Mouse (Mus musculus) MEL (cell line): ENCODE measurements around the gene Nrxn3. TPM values are rescaled to one million over a fixed set of nuclear protein-coding genes. Genes with fewer than 3 reads are reported as not detected.

Experiments used
- DNase-seq: peaks from one replicate; pipeline ENCODE4 v3.0.0; 2011; ENCODE audit warnings: low read depth, low spot score
- H3K27ac ChIP-seq: 2 replicates; pipeline ENCODE4 v1.5.1; 2012; ENCODE audit warnings: low read depth, mild to moderate bottlenecking, control low read depth, low read length, moderate library complexity; ENCODE audit not compliant: control insufficient read depth
- H3K27me3 ChIP-seq, 2 experiments: fragments of 150-350 bp in 1 of 2; sonication (generic) in 1 of 2; 2 replicates each; pipeline ENCODE4 v1.6.1; 2012; ENCODE audit warnings: low read length in 2 of 2, mild to moderate bottlenecking in 2 of 2, improper control_type of control experiment in 1 of 2, moderate library complexity in 1 of 2; ENCODE audit not compliant: insufficient read depth in 2 of 2, control insufficient read depth in 1 of 2
- H3K36me3 ChIP-seq, 2 experiments: 2 replicates each; pipeline ENCODE4 v1.6.1; 2012 to 2014; ENCODE audit warnings: low read length in 2 of 2, improper control_type of control experiment in 1 of 2, inconsistent platforms in 1 of 2, mild to moderate bottlenecking in 1 of 2; ENCODE audit not compliant: insufficient read depth in 2 of 2, control insufficient read depth in 1 of 2
- H3K4me1 ChIP-seq, 2 experiments: fragments of 150-350 bp in 1 of 2; sonication (generic) in 1 of 2; 2 replicates each; pipeline ENCODE4 v1.6.1; 2012; ENCODE audit warnings: low read length in 2 of 2, improper control_type of control experiment in 1 of 2, mild to moderate bottlenecking in 1 of 2; ENCODE audit not compliant: insufficient read depth in 2 of 2, control insufficient read depth in 1 of 2
- H3K4me3 ChIP-seq, 2 experiments: fragments of 150-350 bp in 1 of 2; sonication (generic) in 1 of 2; 2 replicates each; pipeline ENCODE4 v1.5.1; 2012; ENCODE audit warnings: low read depth in 2 of 2, low read length in 2 of 2, mild to moderate bottlenecking in 2 of 2, moderate library complexity in 2 of 2, control low read depth in 1 of 2, improper control_type of control experiment in 1 of 2; ENCODE audit not compliant: control insufficient read depth in 1 of 2, insufficient read depth in 1 of 2
- H3K79me2 ChIP-seq: 2 replicates; pipeline ENCODE4 v1.6.1; 2012; ENCODE audit warnings: mild to moderate bottlenecking, low read length, moderate library complexity; ENCODE audit not compliant: control insufficient read depth, poor library complexity, insufficient read depth
- H3K9ac ChIP-seq: 2 replicates; pipeline ENCODE4 v1.6.1; 2012; ENCODE audit warnings: low read depth, mild to moderate bottlenecking, control low read depth, low read length, moderate library complexity; ENCODE audit not compliant: control insufficient read depth, poor library complexity, severe bottlenecking
- H3K9me3 ChIP-seq: fragments of 150-350 bp; sonication (generic); replicated peaks from 2 replicates; pipeline ENCODE4 v1.6.1; 2012; ENCODE audit warnings: mild to moderate bottlenecking, low read length, improper control_type of control experiment, moderate library complexity; ENCODE audit not compliant: insufficient read depth
- CHD1 ChIP-seq: IDR thresholded peaks from 2 replicates; pipeline ENCODE4 v1.6.1; 2012; ENCODE audit warnings: low read depth, mild to moderate bottlenecking, inconsistent platforms, low read length, improper control_type of control experiment
- CHD2 ChIP-seq: IDR thresholded peaks from 2 replicates; pipeline ENCODE4 v1.6.1; 2011; ENCODE audit warnings: low read length, improper control_type of control experiment
- CTCF ChIP-seq, 3 experiments: IDR thresholded peaks in 2 of 3; conservative IDR thresholded peaks in 1 of 3; 2 replicates each; pipeline ENCODE4 v1.5.1; 2011 to 2012; ENCODE audit warnings: low read length in 3 of 3, low read depth in 2 of 3, mild to moderate bottlenecking in 2 of 3, improper control_type of control experiment in 1 of 3, inconsistent platforms in 1 of 3, mixed read lengths in 1 of 3, moderate library complexity in 1 of 3; ENCODE audit not compliant: control insufficient read depth in 1 of 3, insufficient read depth in 1 of 3, poor library complexity in 1 of 3, severe bottlenecking in 1 of 3
- E2F4 ChIP-seq: IDR thresholded peaks from 2 replicates; pipeline ENCODE4 v1.6.1; 2011; ENCODE audit warnings: low read depth, low read length, improper control_type of control experiment, borderline replicate concordance
- EP300 ChIP-seq, 2 experiments: IDR thresholded peaks; 2 replicates each; pipeline ENCODE4 v1.6.1; 2011; ENCODE audit warnings: improper control_type of control experiment in 2 of 2, low read length in 2 of 2, low read depth in 1 of 2, mild to moderate bottlenecking in 1 of 2
- MAFK ChIP-seq: IDR thresholded peaks from 2 replicates; pipeline ENCODE4 v1.6.1; 2011; ENCODE audit warnings: low read depth, mild to moderate bottlenecking, low read length, improper control_type of control experiment, borderline replicate concordance
- MAX ChIP-seq: IDR thresholded peaks from 2 replicates; pipeline ENCODE4 v1.6.1; 2011; ENCODE audit warnings: low read length, improper control_type of control experiment
- MEF2A ChIP-seq: IDR thresholded peaks from 2 replicates; pipeline ENCODE4 v1.6.1; 2014; ENCODE audit warnings: low read depth, mild to moderate bottlenecking, inconsistent platforms, low read length, improper control_type of control experiment; ENCODE audit not compliant: poor library complexity, insufficient replicate concordance, severe bottlenecking; ENCODE audit errors: extremely low read depth
- MYB ChIP-seq: IDR thresholded peaks from 2 replicates; pipeline ENCODE4 v1.6.1; 2011; ENCODE audit warnings: mild to moderate bottlenecking, low read depth, low read length, improper control_type of control experiment
- NELFE ChIP-seq: IDR thresholded peaks from 2 replicates; pipeline ENCODE4 v1.6.1; 2011; ENCODE audit warnings: low read depth, low read length, improper control_type of control experiment
- POLR2AphosphoS5 ChIP-seq: IDR thresholded peaks from 2 replicates; pipeline ENCODE4 v1.6.1; 2012; ENCODE audit warnings: low read depth, borderline replicate concordance, mild to moderate bottlenecking, inconsistent platforms, low read length, moderate library complexity, mixed read lengths
- RCOR1 ChIP-seq: IDR thresholded peaks from 2 replicates; pipeline ENCODE4 v1.6.1; 2012; ENCODE audit warnings: low read depth, mild to moderate bottlenecking, inconsistent platforms, low read length, improper control_type of control experiment
- SMC3 ChIP-seq: IDR thresholded peaks from 2 replicates; pipeline ENCODE4 v1.6.1; 2011; ENCODE audit warnings: low read depth, low read length, improper control_type of control experiment
- TBP ChIP-seq: IDR thresholded peaks from 2 replicates; pipeline ENCODE4 v1.8.0; 2011; ENCODE audit warnings: low read depth, low read length, improper control_type of control experiment
- UBTF ChIP-seq: IDR thresholded peaks from 2 replicates; pipeline ENCODE4 v1.6.1; 2012; ENCODE audit warnings: low read depth, mild to moderate bottlenecking, inconsistent platforms, low read length, improper control_type of control experiment, moderate library complexity, borderline replicate concordance; ENCODE audit not compliant: insufficient read depth
- USF1 ChIP-seq: IDR thresholded peaks from 2 replicates; pipeline ENCODE4 v1.6.1; 2014; ENCODE audit warnings: low read depth, mild to moderate bottlenecking, inconsistent platforms, low read length, improper control_type of control experiment, moderate library complexity
- ZC3H11A ChIP-seq: IDR thresholded peaks from 2 replicates; pipeline ENCODE4 v1.6.1; 2012; ENCODE audit warnings: low read depth, mild to moderate bottlenecking, inconsistent platforms, low read length, improper control_type of control experiment
- polyA plus RNA-seq, 2 experiments: library from polyadenylated mRNA; stranded (reverse) in 1 of 2; unstranded in 1 of 2; fragments of >175 nt in 1 of 2; fragments of >200 nt in 1 of 2; gene quantifications; 2 replicates each; pipeline versions ENCODE4 v1.2.1 to v1.2.4; 2012; ENCODE audit warnings: low replicate concordance in 2 of 2, low read depth in 1 of 2; ENCODE audit not compliant: insufficient read length in 2 of 2, insufficient read depth in 1 of 2, missing spikeins in 1 of 2
- total RNA-seq: library from RNA; depleted of rRNA; stranded (reverse); fragments of 300-350 nt; gene quantifications from 2 replicates; pipeline ENCODE4 v1.2.3, GENCODE M21; 2012

Gene Nrxn3
- total and polyA plus RNA-seq, 3 experiments = not detected

- no peak for DNase-seq
Measured at GRCm38 (mm10) chr12:89953237-89953636, 1230.6 kb downstream of the Nrxn3 start.

DNA sequence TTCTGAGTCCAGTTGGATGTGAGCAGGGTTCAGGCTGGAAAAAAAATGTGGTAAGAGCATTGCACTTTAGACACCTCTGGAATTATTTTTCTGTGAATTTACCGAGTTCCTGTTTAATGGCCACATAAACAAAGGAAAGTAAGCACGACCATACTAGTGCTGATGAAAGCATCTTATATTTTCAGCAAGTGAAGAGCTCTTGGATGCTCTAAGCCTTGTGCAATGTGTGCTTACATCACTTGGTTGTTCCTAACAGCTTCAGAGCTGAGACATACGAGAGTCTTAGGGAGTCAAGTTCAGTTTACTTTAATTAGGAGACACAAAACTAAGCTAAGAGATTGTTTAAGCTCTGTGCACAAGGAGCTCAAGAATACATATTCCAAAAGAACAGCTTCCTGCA lies 1231.0 kb downstream of the Nrxn3 start:
- Histone ChIP-seq H3K27ac (no peak overlapping the region), H3K9ac (no peak overlapping the region), H3K36me3 (no peaks in the 10 kb centered on the region), H3K79me2 (no peaks in the 10 kb centered on the region), H3K9me3 (no peaks in the 10 kb centered on the region), H3K27me3 (no peaks in the 10 kb centered on the region), H3K4me3 (no peak overlapping the region), H3K4me1 (no peaks in the 10 kb centered on the region)
- TF ChIP-seq CHD1 (no peak), TBP (no peak), UBTF (no peak)
- no peak for DNase-seq

More at GRCm38 (mm10) chr12:89953237-89953636, 1230.6 kb downstream of the Nrxn3 start:
- H3K36me3 ChIP-seq = no peaks in the 10 kb centered on the region
- no peak overlapping the region for H3K4me3 ChIP-seq
- H3K27ac ChIP-seq = no peak overlapping the region
- no peaks in the 10 kb centered on the region for H3K27me3 ChIP-seq
- H3K79me2 ChIP-seq = no peaks in the 10 kb centered on the region
- no peaks in the 10 kb centered on the region for H3K9me3 ChIP-seq
- TF ChIP-seq RCOR1 = no peak
- TF ChIP-seq MEF2A = no peak
- TF ChIP-seq E2F4 = no peak
- TF ChIP-seq EP300 (IDR thresholded peaks at IDR 0.05; ENCODE audit: low read depth in 1 of 2, low read length in 2 of 2) = no peak
- TF ChIP-seq NELFE = no peak
- TF ChIP-seq MAX = no peak
- TF ChIP-seq USF1 = no peak
- no peak for TF ChIP-seq SMC3
- no peak for TF ChIP-seq CHD2
- TF ChIP-seq MYB = no peak
- no peak for TF ChIP-seq CTCF (IDR thresholded peaks at IDR 0.05 in 2 of 3, conservative IDR thresholded peaks at IDR 0.05 in 1 of 3; ENCODE audit: control insufficient read depth in 1 of 3, insufficient read depth in 1 of 3, low read depth in 2 of 3, low read length in 3 of 3, poor library complexity in 1 of 3, severe bottlenecking in 1 of 3)
- no peak for TF ChIP-seq POLR2AphosphoS5
- TF ChIP-seq ZC3H11A = no peak
- TF ChIP-seq MAFK = no peak
- no peaks in the 10 kb centered on the region for H3K4me1 ChIP-seq
- no peak overlapping the region for H3K9ac ChIP-seq
